Mouse (Mus musculus) spleen, adult 2 months (tissue): Measurements from ENCODE around the gene Rab25.

Source experiments
- CTCF ChIP-seq: fragments of 200-500 bp; IDR thresholded peaks from 2 replicates; pipeline ENCODE4 v1.5.1; 2011; ENCODE audit warnings: mild to moderate bottlenecking, inconsistent platforms; ENCODE audit not compliant: insufficient read depth, insufficient read length, insufficient replicate concordance; ENCODE audit errors: extremely low read depth
- POLR2A ChIP-seq: fragments of 200-500 bp; IDR thresholded peaks from 2 replicates; pipeline ENCODE4 v1.6.1; 2011; ENCODE audit warnings: low read depth, low read length, inconsistent platforms

DNA sequence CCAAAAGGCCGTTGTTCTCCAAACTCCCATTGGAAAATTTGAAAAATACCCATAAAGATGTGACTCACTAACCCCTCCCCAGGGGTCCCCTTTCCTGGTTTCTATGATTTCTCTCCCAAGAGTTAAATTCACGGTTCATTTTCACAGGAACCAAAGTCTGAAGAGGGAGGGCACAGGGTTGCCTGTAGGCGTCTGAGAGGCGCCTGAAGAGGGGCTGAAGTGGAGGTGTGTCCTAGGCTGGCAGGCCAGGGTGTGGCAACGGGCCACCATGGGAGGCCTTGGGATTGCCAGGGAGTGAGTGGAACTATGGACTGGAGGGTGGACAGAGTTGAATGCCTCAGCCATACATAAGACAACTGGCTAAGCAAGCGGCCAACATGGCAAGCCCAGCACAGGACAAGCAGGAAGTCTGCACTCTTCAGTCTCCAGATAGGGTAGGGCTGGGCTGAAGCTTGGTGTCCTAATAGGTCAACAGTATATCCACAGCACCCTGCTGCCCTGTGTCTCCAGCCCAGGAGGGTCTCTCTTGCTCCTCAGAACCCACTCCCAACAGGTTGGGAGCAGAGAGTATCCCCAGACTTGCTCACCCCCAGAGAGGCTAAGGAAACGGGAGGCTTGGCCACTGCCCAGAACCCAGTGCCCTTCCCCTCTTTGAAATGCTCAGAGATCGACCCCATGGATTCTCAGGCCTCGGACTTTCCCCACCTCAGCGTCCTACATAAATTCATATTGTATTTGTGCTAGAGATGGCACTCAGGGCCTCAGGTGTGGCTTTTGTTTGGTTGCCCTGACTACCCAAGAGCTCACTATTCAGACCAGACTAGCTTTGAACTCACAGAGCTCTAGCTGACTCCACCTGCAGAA lies 33.6 kb downstream of the Rab25 start:
- TF ChIP-seq CTCF, result no peak
- no peak for TF ChIP-seq POLR2A
